Mouse (Mus musculus) retina, adult 2 months (tissue): ENCODE results near the gene Marco.

ENCODE experiments used
- DNase-seq: peaks from one replicate; pipeline ENCODE4 v3.0.0-alpha.2; 2012; ENCODE audit warnings: low read depth, low spot score

The Marco gene

DNA sequence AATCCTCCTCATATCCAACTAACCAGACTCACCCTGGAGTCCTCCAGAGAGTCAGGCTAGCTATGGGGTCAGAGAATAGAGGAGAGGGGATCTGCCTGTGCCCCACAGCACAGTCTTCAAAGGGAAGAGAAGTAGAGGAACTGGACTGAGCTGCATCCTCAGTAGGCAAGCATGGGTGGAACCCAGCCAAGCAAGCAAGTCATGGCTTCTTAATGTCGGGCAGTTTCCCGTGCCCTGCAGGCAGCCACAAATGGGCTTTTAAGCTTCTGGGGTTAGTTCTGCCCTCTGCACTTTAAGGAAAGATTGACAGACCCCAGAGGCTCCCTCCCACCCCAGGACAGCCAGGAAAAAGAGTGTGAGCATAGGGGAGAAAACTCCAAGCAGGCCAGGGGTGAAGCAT lies 63.2 kb downstream of the Marco start:
- no peak for DNase-seq

DNA sequence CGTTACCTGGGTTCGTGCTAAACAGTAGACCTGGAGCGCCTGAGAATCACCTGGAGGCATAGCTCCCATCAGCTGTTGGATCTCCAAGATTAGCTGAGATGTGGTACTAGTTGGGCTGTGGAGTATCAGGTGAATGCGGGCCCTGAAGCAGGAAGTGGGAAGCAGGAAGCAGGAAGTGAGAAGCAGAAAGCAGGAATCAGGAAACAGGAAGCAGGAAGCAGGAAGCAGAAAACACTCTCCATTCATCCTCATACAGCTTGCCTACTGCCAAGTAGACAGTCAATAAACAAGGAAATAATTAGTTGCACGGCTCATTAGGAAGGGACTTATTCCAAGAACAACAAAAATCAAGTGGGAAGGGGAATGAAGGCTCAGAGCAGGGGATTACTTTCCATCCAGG lies 69.2 kb downstream of the Marco start:
- no peak for DNase-seq

GRCm38 (mm10) chr1:120430171-120430570 lies 74.7 kb downstream of the Marco start:
- DNase-seq: no peak

- no peak for DNase-seq
Measured at GRCm38 (mm10) chr1:120425587-120425986, 79.2 kb downstream of the Marco start.
